Comparison of ENCODE assay signal across 11 mouse cellular contexts in the genomic region with DNA sequence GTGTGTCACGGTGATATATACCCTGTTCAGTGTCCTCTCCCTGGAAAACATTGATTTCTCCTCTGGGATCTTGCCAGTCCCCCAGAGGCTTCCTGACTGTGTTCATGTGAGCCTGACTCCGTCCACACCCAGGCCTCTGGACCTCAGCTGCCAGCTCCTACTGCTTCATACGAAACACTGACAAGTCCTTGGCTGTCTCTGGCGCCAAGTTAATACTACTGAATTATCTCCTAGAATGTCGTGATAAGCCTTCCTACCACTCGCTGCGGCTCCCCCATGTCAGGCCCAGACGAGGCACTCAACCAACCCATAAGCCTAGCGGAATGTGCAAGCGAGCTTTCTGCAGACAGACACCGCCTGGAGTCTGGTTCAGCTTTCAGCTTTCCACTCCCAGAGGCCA.
DNase-seq lines count a peak whose midpoint lies in the region; ATAC-seq lines count a peak whose summit lies in the region.
"Had no signal": no experiment of that assay in that cellular context is flagged by ENCODE, and none has a peak within 500 bp of the region (broad histone marks: within the 10 kb centered on the region; RNA-seq: fewer than 3 reads in every experiment).

No protein-coding gene starts in this region.

- ATAC-seq in hindbrain, embryonic 14.5 days (ENCODE audit: low FRiP score): no peak
- ATAC-seq in hindbrain, embryonic 16.5 days: no peak
- peak; percentile 71 for ATAC-seq in lung, embryonic 16.5 days (ENCODE audit: low read depth)
- ATAC-seq in stomach, embryonic 14.5 days (ENCODE audit: insufficient number of reproducible peaks, insufficient read depth, low FRiP score, low read depth): peak; percentile 80
- ATAC-seq: forebrain, embryonic 13.5 days had no signal

- H3K27me3 ChIP-seq in hindbrain, embryonic 14.5 days (ENCODE audit: control insufficient read depth, insufficient read depth, low read length): no peaks in the 10 kb centered on the region
- H3K27me3 ChIP-seq in hindbrain, embryonic 16.5 days (replicated peaks; ENCODE audit: control insufficient read depth, insufficient read depth, low read length): no peaks in the 10 kb centered on the region
- H3K27me3 ChIP-seq in lung, embryonic 16.5 days (ENCODE audit: control insufficient read depth, insufficient read depth, low read depth, low read length): no peaks in the 10 kb centered on the region
- no peaks in the 10 kb centered on the region for H3K27me3 ChIP-seq in stomach, embryonic 14.5 days (ENCODE audit: control insufficient read depth, insufficient read depth, low read length)
- H3K27me3 ChIP-seq: forebrain, embryonic 13.5 days; liver, embryonic 15.5 days had no signal

- H3K4me2 ChIP-seq in hindbrain, embryonic 14.5 days (replicated peaks): no peak overlapping the region
- no peak overlapping the region for H3K4me2 ChIP-seq in hindbrain, embryonic 16.5 days (ENCODE audit: low read length)
- H3K4me2 ChIP-seq in lung, embryonic 16.5 days (ENCODE audit: low read depth, low read length): no peak overlapping the region
- no peak overlapping the region for H3K4me2 ChIP-seq in stomach, embryonic 14.5 days (replicated peaks; ENCODE audit: low read depth, low read length)
- H3K4me2 ChIP-seq: forebrain, embryonic 13.5 days; liver, embryonic 15.5 days had no signal

- 57% methylated on average over 11 of the region's 11 CpGs for WGBS in hindbrain, embryonic 14.5 days
- 63% methylated on average over 11 of the region's 11 CpGs for WGBS in hindbrain, embryonic 16.5 days
- WGBS in lung, embryonic 16.5 days: 33% methylated on average over 11 of the region's 11 CpGs
- 24% methylated on average over 11 of the region's 11 CpGs for WGBS in stomach, embryonic 14.5 days

- H3K27ac ChIP-seq in hindbrain, embryonic 14.5 days: 0 out of 2 replicates have a peak overlapping the region, but pooled peaks have one; percentile 22
- no peak overlapping the region for H3K27ac ChIP-seq in hindbrain, embryonic 16.5 days (ENCODE audit: low read depth, low read length)
- H3K27ac ChIP-seq in lung, embryonic 16.5 days (ENCODE audit: low read length): no peak overlapping the region
- H3K27ac ChIP-seq in stomach, embryonic 14.5 days (ENCODE audit: low read length): 0 out of 2 replicates have a peak overlapping the region, but pooled peaks have one; percentile 45
- H3K27ac ChIP-seq: forebrain, embryonic 13.5 days; liver, embryonic 15.5 days had no signal

- no peak overlapping the region for H3K9ac ChIP-seq in hindbrain, embryonic 14.5 days
- no peak overlapping the region for H3K9ac ChIP-seq in hindbrain, embryonic 16.5 days (ENCODE audit: low read depth, low read length)
- no peak overlapping the region for H3K9ac ChIP-seq in lung, embryonic 16.5 days (ENCODE audit: low read length)
- H3K9ac ChIP-seq in stomach, embryonic 14.5 days (replicated peaks; ENCODE audit: low read depth, low read length): no peak overlapping the region
- H3K9ac ChIP-seq: forebrain, embryonic 13.5 days; liver, embryonic 15.5 days had no signal

- no peak overlapping the region for H3K4me3 ChIP-seq in hindbrain, embryonic 14.5 days (replicated peaks; ENCODE audit: low read length)
- no peak overlapping the region for H3K4me3 ChIP-seq in hindbrain, embryonic 16.5 days (ENCODE audit: low read length)
- H3K4me3 ChIP-seq in lung, embryonic 16.5 days (ENCODE audit: low read length): no peak overlapping the region
- no peak overlapping the region for H3K4me3 ChIP-seq in stomach, embryonic 14.5 days (ENCODE audit: low read depth, low read length)
- H3K4me3 ChIP-seq: forebrain, embryonic 13.5 days; liver, embryonic 15.5 days had no signal

- no peak for DNase-seq in hindbrain, embryonic 14.5 days (ENCODE audit: low spot score)
- DNase-seq in lung, postnatal 10 days: no peak
- peak; percentile 37 for DNase-seq in heart, postnatal 4 days
- no peak for DNase-seq in ovary, postnatal 14 days (ENCODE audit: low spot score)
- DNase-seq: layer of hippocampus, postnatal 36 days; right cerebral cortex, postnatal 14 days had no signal

- H3K4me1 ChIP-seq in hindbrain, embryonic 14.5 days (replicated peaks; ENCODE audit: control insufficient read depth, insufficient read depth, low read length): no peaks in the 10 kb centered on the region; the same call in 1 of the 2 replicates
- no peaks in the 10 kb centered on the region for H3K4me1 ChIP-seq in hindbrain, embryonic 16.5 days (ENCODE audit: control insufficient read depth, insufficient read depth, low read depth, low read length)
- peaks cover 14% of the 10 kb centered on the region for H3K4me1 ChIP-seq in lung, embryonic 16.5 days (replicated peaks; ENCODE audit: control insufficient read depth, insufficient read depth, low read length)
- peaks cover 3% of the 10 kb centered on the region; the same call in 1 of the 2 replicates for H3K4me1 ChIP-seq in stomach, embryonic 14.5 days (ENCODE audit: control insufficient read depth, insufficient read depth, low read length)
- H3K4me1 ChIP-seq: forebrain, embryonic 13.5 days; liver, embryonic 15.5 days had no signal

- H3K9me3 ChIP-seq in hindbrain, embryonic 14.5 days (ENCODE audit: control insufficient read depth, low read length): no peaks in the 10 kb centered on the region
- no peaks in the 10 kb centered on the region for H3K9me3 ChIP-seq in hindbrain, embryonic 16.5 days (ENCODE audit: control insufficient read depth, low read length)
- no peaks in the 10 kb centered on the region for H3K9me3 ChIP-seq in lung, embryonic 16.5 days (ENCODE audit: control insufficient read depth, low read length)
- no peaks in the 10 kb centered on the region for H3K9me3 ChIP-seq in stomach, embryonic 14.5 days (ENCODE audit: control insufficient read depth, low read depth, low read length)
- H3K9me3 ChIP-seq: forebrain, embryonic 13.5 days; liver, embryonic 15.5 days had no signal

- H3K36me3 ChIP-seq in hindbrain, embryonic 14.5 days (replicated peaks; ENCODE audit: control insufficient read depth, insufficient read depth): no peaks in the 10 kb centered on the region
- no peaks in the 10 kb centered on the region for H3K36me3 ChIP-seq in hindbrain, embryonic 16.5 days (ENCODE audit: control insufficient read depth, insufficient read depth, low read length)
- no peaks in the 10 kb centered on the region for H3K36me3 ChIP-seq in lung, embryonic 16.5 days (ENCODE audit: control insufficient read depth, insufficient read depth, low read length)
- H3K36me3 ChIP-seq in stomach, embryonic 14.5 days (ENCODE audit: control insufficient read depth, insufficient read depth, low read length): no peaks in the 10 kb centered on the region
- H3K36me3 ChIP-seq: liver, embryonic 15.5 days had no signal

Comparison
In these comparisons a context has a peak if more than half of its experiments do, and no peak if none do; other contexts are left out.
1. H3K27ac ChIP-seq: peak in hindbrain, embryonic 14.5 days (single experiment) and stomach, embryonic 14.5 days (single experiment); none in hindbrain, embryonic 16.5 days (single experiment) and lung, embryonic 16.5 days (single experiment).
2. ATAC-seq: peak in lung, embryonic 16.5 days (single experiment) and stomach, embryonic 14.5 days (single experiment); none in hindbrain, embryonic 14.5 days (single experiment) and hindbrain, embryonic 16.5 days (single experiment).